Mouse (Mus musculus): Measurements from ENCODE around the gene Gtf2a1l. TPM values are rescaled to one million over a fixed set of nuclear protein-coding genes. Genes with fewer than 3 reads are reported as not detected.

The Gtf2a1l gene
- total RNA-seq, 2 experiments from 2014 or later = 0.34 to 0.39 TPM

DNA sequence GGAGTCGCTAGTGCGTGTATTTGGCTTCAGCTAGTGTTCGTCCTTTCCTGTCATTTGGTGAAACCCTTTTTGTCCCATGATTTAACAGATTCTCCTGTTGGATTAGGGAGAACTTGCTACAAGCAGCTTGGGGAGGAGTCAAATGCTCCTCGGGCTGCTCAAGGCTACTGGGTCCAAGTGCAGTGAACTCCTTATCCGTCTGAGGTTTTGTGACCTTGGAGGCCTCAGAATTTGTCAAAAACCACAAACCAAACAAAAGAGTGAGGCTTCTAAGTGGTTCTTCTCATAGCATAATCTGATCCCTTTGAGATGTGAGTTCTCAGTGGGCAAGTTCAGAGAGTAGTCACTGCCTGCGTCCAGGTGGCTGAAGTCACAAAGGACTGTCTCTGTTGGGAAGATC lies 87.3 kb downstream of the Gtf2a1l start:
- DNase-seq (ENCODE audit: extremely low spot score in 1 of 2, low spot score in 2 of 2) = no peak
- intact Hi-C loops (cut with DNase I) = no loop called here

DNA sequence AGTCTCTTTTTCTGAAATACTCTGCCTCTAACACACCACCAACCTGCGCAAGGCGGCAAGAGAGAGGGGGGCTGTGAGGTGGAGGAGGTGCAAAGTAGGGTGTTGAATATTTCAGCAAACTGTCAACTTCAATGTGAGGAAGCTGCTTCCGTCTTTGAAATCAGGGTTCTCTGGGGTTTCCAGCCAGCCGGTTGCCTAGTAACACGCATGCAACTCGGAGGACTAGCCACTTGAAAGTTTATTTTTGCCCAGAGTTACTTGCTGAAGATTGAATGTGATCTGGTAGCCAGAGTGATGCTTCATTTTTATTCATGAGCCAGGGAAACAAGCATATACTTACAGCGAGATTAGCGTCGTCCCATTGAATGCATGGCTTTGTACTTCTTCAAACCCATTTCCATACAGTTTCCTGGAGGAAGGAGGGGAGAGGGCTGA lies 89.6 kb downstream of the Gtf2a1l start:
- intact Hi-C loops (cut with DNase I) = no loop called here
- DNase-seq (ENCODE audit: extremely low spot score in 1 of 2, low spot score in 2 of 2) = peak; percentile 40 to 78

DNA sequence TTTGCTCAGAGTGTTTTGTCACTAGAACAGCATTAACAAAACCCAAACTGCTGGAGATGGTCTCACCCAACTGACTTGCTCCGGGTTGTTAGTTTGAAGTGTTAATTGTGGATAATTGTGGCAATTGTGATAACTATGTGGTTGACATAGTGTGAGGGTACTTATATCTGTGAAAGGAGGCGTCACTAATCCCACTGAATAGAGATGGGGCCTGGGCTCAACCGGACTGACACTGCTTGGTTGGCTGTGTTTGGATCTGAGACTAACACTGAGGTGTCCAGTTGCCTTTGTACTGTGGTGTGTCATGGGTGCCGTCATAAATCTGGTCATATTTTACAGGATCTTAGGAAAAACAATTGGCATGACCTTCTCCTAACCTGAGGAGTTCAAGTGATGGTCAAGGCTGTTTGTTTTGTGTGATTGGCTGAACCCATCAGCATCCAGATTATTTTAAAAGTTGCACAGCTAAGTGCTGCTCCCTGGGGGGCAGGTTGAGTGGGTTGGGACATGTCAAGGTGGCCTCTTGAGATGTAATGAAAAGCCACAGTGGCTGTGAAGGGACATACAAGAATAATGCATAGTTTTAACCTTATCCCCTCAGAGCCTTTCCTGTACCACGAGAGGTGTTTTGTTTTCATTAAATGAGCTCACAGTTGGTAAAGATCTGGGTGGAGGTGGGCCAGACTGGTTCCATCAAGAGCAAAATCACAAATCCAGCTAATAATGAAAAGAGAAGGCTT lies 95.1 kb downstream of the Gtf2a1l start:
- DNase-seq (ENCODE audit: extremely low spot score in 1 of 2, low spot score in 2 of 2) = no peak
- intact Hi-C loops (cut with DNase I) = loop anchor here (10.0 kb wide), 1 partner anchor 171 kb away; no protein-coding TSS in a partner anchor

DNA sequence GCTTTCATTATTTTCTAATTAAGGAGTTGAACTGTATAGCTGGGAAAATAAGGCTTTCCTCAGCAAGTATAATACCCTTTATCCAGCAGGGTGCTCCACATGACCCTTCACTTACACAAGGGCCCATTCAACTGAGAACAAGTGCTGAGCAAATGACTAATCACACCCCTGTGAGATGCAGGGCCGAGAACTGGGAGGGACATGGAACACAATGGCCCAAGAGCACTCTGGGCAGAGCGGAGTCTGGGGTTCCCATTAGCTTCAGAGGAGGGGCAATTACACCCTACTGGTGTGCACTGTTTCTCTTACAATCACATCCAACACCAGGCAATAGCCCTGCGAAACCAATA lies 95.7 kb downstream of the Gtf2a1l start:
- intact Hi-C loops (cut with DNase I) = loop anchor here (10.0 kb wide), 1 partner anchor 171 kb away; no protein-coding TSS in a partner anchor

More for the DNA sequence above, 95.7 kb downstream of the Gtf2a1l start:
- no peak for DNase-seq (ENCODE audit: extremely low spot score in 1 of 2, low spot score in 2 of 2)

Other genes starting within 250 kb of the Gtf2a1l start
- gene Foxn2, start 227.9 kb upstream of the Gtf2a1l start, total RNA-seq (2021) = 10 to 100 TPM in 1 of 2 experiments, 1 to 10 TPM in 1; 9.0 to 11.0 TPM
- gene Ppp1r21, start 138.5 kb upstream of the Gtf2a1l start, total RNA-seq (2021) = 10 to 100 TPM; 66.4 to 69.0 TPM
- 1 to 10 TPM; 6.5 to 8.4 TPM for gene Ston1, start 71.0 kb upstream of the Gtf2a1l start, total RNA-seq (2021)
- under 1 TPM; 0.41 to 0.92 TPM for gene Lhcgr, start 123.3 kb downstream of the Gtf2a1l start, total RNA-seq (2021)